In the genomic region with DNA sequence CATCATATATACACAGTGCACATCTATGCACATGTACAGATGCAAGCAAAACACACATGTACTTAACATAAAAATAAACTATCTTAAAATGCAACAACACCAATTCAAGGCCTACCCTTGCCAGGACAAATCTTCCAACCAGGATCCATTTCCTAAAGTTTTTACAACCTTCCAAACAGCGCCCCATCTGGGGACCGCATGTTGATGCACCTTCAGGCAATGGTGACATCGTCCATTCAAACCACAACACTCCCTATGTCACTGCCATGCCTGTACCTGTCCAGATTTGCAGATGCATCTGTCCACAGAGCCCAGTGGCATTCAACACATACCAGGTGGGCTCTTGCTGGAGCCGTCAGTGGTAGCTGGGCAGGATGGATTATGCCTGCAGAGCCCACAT, we compare ENCODE assay signal across 14 mouse cellular contexts. TPM values are rescaled to one million over a fixed set of nuclear protein-coding genes. Genes with fewer than 3 reads are reported as not detected.
"Had no signal": no experiment of that assay in that cellular context is flagged by ENCODE, and none has a peak within 500 bp of the region (broad histone marks: within the 10 kb centered on the region; RNA-seq: fewer than 3 reads in every experiment).

No protein-coding gene starts in this region.

- ATAC-seq: midbrain, embryonic 15.5 days had no signal

- H3K36me3 ChIP-seq: limb, embryonic 13.5 days; midbrain, embryonic 10.5 days; midbrain, embryonic 15.5 days; neural tube, embryonic 12.5 days had no signal

- H3K4me3 ChIP-seq: limb, embryonic 13.5 days; midbrain, embryonic 10.5 days; midbrain, embryonic 15.5 days; neural tube, embryonic 12.5 days had no signal

- H3K4me2 ChIP-seq: limb, embryonic 13.5 days; liver, embryonic 11.5 days; lung, embryonic 14.5 days; midbrain, embryonic 15.5 days; neural tube, embryonic 12.5 days had no signal

- H3K4me1 ChIP-seq: limb, embryonic 13.5 days; midbrain, embryonic 10.5 days; midbrain, embryonic 15.5 days; neural tube, embryonic 12.5 days had no signal

- H3K27ac ChIP-seq: kidney, postnatal 0 days; limb, embryonic 13.5 days; midbrain, embryonic 10.5 days; midbrain, embryonic 15.5 days; neural tube, embryonic 12.5 days had no signal

- H3K27me3 ChIP-seq: limb, embryonic 13.5 days; midbrain, embryonic 15.5 days; neural tube, embryonic 12.5 days had no signal

- H3K9me3 ChIP-seq: midbrain, embryonic 15.5 days; neural tube, embryonic 12.5 days had no signal

- H3K9ac ChIP-seq: limb, embryonic 13.5 days; lung, embryonic 14.5 days; midbrain, embryonic 15.5 days; neural tube, embryonic 12.5 days had no signal

- DNase-seq: kidney, adult 9 months; kidney, postnatal 36 days; left cerebral cortex, postnatal 4 days; thymus, adult 2 months; thymus, postnatal 25 days had no signal

RNA-seq across cellular contexts. Expression of a gene that starts 36.4 kb away (rescaled TPM):
- total RNA-seq: monocyte, adult 5-6 weeks had no signal

RNA-seq across cellular contexts. Expression of a gene that starts 38.3 kb away (rescaled TPM):
- total RNA-seq: monocyte, adult 5-6 weeks; neutrophil, adult 5-6 weeks had no signal
